Mouse (Mus musculus) hindbrain, embryonic 11.5 days (tissue): ENCODE results near the gene Rcsd1. TPM values are rescaled to one million over a fixed set of nuclear protein-coding genes. Genes with fewer than 3 reads are reported as not detected.

Experiments
- ATAC-seq: fragments of 200-750 bp; cut with Nextera tagmentation; 2 replicates; pipeline ENCODE4 v1.8.0; 2017; ENCODE audit warnings: mild to moderate bottlenecking, moderate TSS enrichment, moderate library complexity; ENCODE audit not compliant: low FRiP score
- DNase-seq: peaks from one replicate; pipeline ENCODE4 v3.0.0-alpha.2; 2015; ENCODE audit warnings: low spot score
- H3K27ac ChIP-seq: fragments of 300-500 bp; sonication (generic); 2 replicates; pipeline ENCODE4 v1.5.1; 2014; ENCODE audit warnings: mild to moderate bottlenecking, low read depth, low read length
- H3K27me3 ChIP-seq: fragments of 300-500 bp; sonication (generic); 2 replicates; pipeline ENCODE4 v1.6.1; 2014; ENCODE audit warnings: mild to moderate bottlenecking, low read length, moderate library complexity, mixed read lengths; ENCODE audit not compliant: control insufficient read depth, insufficient read depth
- H3K36me3 ChIP-seq: fragments of 300-500 bp; sonication (generic); 2 replicates; pipeline ENCODE4 v1.6.1; 2014; ENCODE audit warnings: mild to moderate bottlenecking, low read length, moderate library complexity, mixed read lengths; ENCODE audit not compliant: control insufficient read depth, insufficient read depth
- H3K4me1 ChIP-seq: fragments of 300-500 bp; sonication (generic); replicated peaks from 2 replicates; pipeline ENCODE4 v1.6.1; 2014; ENCODE audit warnings: low read length, mixed read lengths; ENCODE audit not compliant: control insufficient read depth, insufficient read depth
- H3K4me2 ChIP-seq: fragments of 300-500 bp; sonication (generic); replicated peaks from 2 replicates; pipeline ENCODE4 v1.6.1; 2014; ENCODE audit warnings: mild to moderate bottlenecking, low read depth, low read length
- H3K4me3 ChIP-seq: fragments of 300-500 bp; sonication (generic); 2 replicates; pipeline ENCODE4 v1.5.1; 2014; ENCODE audit warnings: low read depth, low read length
- H3K9ac ChIP-seq: fragments of 300-500 bp; sonication (generic); 2 replicates; pipeline ENCODE4 v1.6.1; 2014; ENCODE audit warnings: low read depth, low read length
- H3K9me3 ChIP-seq: fragments of 300-500 bp; sonication (generic); 2 replicates; pipeline ENCODE4 v1.6.1; 2016; ENCODE audit warnings: low read length; ENCODE audit not compliant: control insufficient read depth
- WGBS: fragments of 180-500 bp; shearing (Covaris S2); extraction: QIAGEN DNeasy Blood & Tissue Kit; methylation state at CpG from one replicate; pipeline ENCODE4 v1.1.7; 2014; 5-methylcytosine and 5-hydroxymethylcytosine counted together
- polyA plus RNA-seq: library from polyadenylated mRNA; unstranded; fragments of >200 nt; fragmentation: Nextera tagmentation; extraction: Ambion mirVana; gene quantifications from 2 replicates; pipeline ENCODE4 v1.2.1, GENCODE M21; 2014

Gene Rcsd1
- polyA plus RNA-seq, 1 experiment from 2014 or later: 8.5 TPM

GRCm38 (mm10) chr1:165724219-165725033 is 14.9 kb upstream of the Rcsd1 start:
- H3K9me3 ChIP-seq: no peaks in the 10 kb centered on the region
- WGBS: 52% methylated on average over 11 of the region's 11 CpGs
- H3K4me2 ChIP-seq: no peak overlapping the region

GRCm38 (mm10) chr1:165722531-165723123 is 13.1 kb upstream of the Rcsd1 start:
- no peaks in the 10 kb centered on the region for H3K27me3 ChIP-seq
- no peaks in the 10 kb centered on the region for H3K9me3 ChIP-seq
- 95% methylated on average over 9 of the region's 9 CpGs for WGBS
- no peak overlapping the region for H3K9ac ChIP-seq
- no peaks in the 10 kb centered on the region for H3K4me1 ChIP-seq
- H3K36me3 ChIP-seq: no peaks in the 10 kb centered on the region
- no peak overlapping the region for H3K4me3 ChIP-seq
- no peak overlapping the region for H3K4me2 ChIP-seq
- no peak overlapping the region for H3K27ac ChIP-seq
- no peak for ATAC-seq
- no peak for DNase-seq

More at GRCm38 (mm10) chr1:165724219-165725033, 14.9 kb upstream of the Rcsd1 start:
- H3K27ac ChIP-seq: no peak overlapping the region
- H3K36me3 ChIP-seq: no peaks in the 10 kb centered on the region
- no peak for DNase-seq
- no peak overlapping the region for H3K4me3 ChIP-seq
- H3K4me1 ChIP-seq: no peaks in the 10 kb centered on the region
- no peak for ATAC-seq
- no peak overlapping the region for H3K9ac ChIP-seq
- no peaks in the 10 kb centered on the region for H3K27me3 ChIP-seq

GRCm38 (mm10) chr1:165718543-165719105 is 9.1 kb upstream of the Rcsd1 start:
- ATAC-seq: no peak
- Histone ChIP-seq H3K4me3 (no peak overlapping the region), H3K36me3 (no peaks in the 10 kb centered on the region), H3K27ac (no peak overlapping the region), H3K27me3 (no peaks in the 10 kb centered on the region), H3K9me3 (no peaks in the 10 kb centered on the region), H3K4me2 (no peak overlapping the region), H3K9ac (no peak overlapping the region), H3K4me1 (no peaks in the 10 kb centered on the region)
- DNase-seq: no peak
- WGBS: 79% methylated on average over 15 of the region's 15 CpGs

GRCm38 (mm10) chr1:165717711-165718542 is 8.4 kb upstream of the Rcsd1 start:
- no peak for ATAC-seq

GRCm38 (mm10) chr1:165716426-165716825 is 6.9 kb upstream of the Rcsd1 start:
- Histone ChIP-seq H3K36me3 (no peaks in the 10 kb centered on the region), H3K4me1 (no peaks in the 10 kb centered on the region), H3K4me3 (no peak overlapping the region), H3K27me3 (no peaks in the 10 kb centered on the region), H3K4me2 (no peak overlapping the region), H3K27ac (no peak overlapping the region), H3K9ac (no peak overlapping the region), H3K9me3 (no peaks in the 10 kb centered on the region)
- no peak for ATAC-seq
- WGBS: 86% methylated on average over 4 of the region's 4 CpGs
- no peak for DNase-seq

More at GRCm38 (mm10) chr1:165717711-165718542, 8.4 kb upstream of the Rcsd1 start:
- Histone ChIP-seq H3K36me3 (no peaks in the 10 kb centered on the region), H3K4me3 (no peak overlapping the region), H3K27me3 (no peaks in the 10 kb centered on the region), H3K9me3 (no peaks in the 10 kb centered on the region), H3K4me1 (no peaks in the 10 kb centered on the region), H3K27ac (no peak overlapping the region), H3K4me2 (no peak overlapping the region), H3K9ac (no peak overlapping the region)
- no peak for DNase-seq
- WGBS: 55% methylated on average over 11 of the region's 11 CpGs

- Histone ChIP-seq H3K4me1 (no peaks in the 10 kb centered on the region), H3K36me3 (no peaks in the 10 kb centered on the region), H3K27me3 (peaks cover 3% of the 10 kb centered on the region; the same call in 1 of the 2 replicates), H3K9ac (no peak overlapping the region), H3K27ac (no peak overlapping the region), H3K4me3 (no peak overlapping the region), H3K9me3 (no peaks in the 10 kb centered on the region), H3K4me2 (no peak overlapping the region)
- WGBS: 85% methylated on average over 5 of the region's 5 CpGs
- ATAC-seq (no peak), DNase-seq (no peak)
Observed at GRCm38 (mm10) chr1:165713798-165714197, 4.2 kb upstream of the Rcsd1 start.

GRCm38 (mm10) chr1:165711914-165712313 is 2.4 kb upstream of the Rcsd1 start:
- Histone ChIP-seq H3K9me3 (no peaks in the 10 kb centered on the region), H3K27me3 (peaks cover 6% of the 10 kb centered on the region; the same call in 1 of the 2 replicates), H3K4me2 (no peak overlapping the region), H3K9ac (no peak overlapping the region), H3K4me3 (no peak overlapping the region), H3K4me1 (no peaks in the 10 kb centered on the region), H3K36me3 (no peaks in the 10 kb centered on the region), H3K27ac (no peak overlapping the region)
- DNase-seq (no peak), ATAC-seq (no peak)
- 88% methylated on average over 5 of the region's 5 CpGs for WGBS

- whole genome bisulfite sequencing: 35% methylated on average over 9 of the region's 9 CpGs
- peak overlapping the region; percentile 98; the same call in 1 of the 2 replicates for H3K4me2 ChIP-seq
- DNase-seq: no peak
- no peaks in the 10 kb centered on the region for H3K4me1 ChIP-seq
- H3K27ac ChIP-seq: no peak overlapping the region
- ATAC-seq: no peak
- H3K9me3 ChIP-seq: no peaks in the 10 kb centered on the region
- H3K36me3 ChIP-seq: no peaks in the 10 kb centered on the region
- H3K27me3 ChIP-seq: peaks cover 7% of the 10 kb centered on the region
- peak overlapping the region; percentile 67; the same call in 1 of the 2 replicates for H3K4me3 ChIP-seq
- H3K9ac ChIP-seq: no peak overlapping the region
Observed at GRCm38 (mm10) chr1:165708686-165709380, 724 bp downstream of the Rcsd1 start.
